Mouse (Mus musculus) embryonic facial prominence, embryonic 14.5 days (tissue): ENCODE results near the gene Synpr. TPM values are rescaled to one million over a fixed set of nuclear protein-coding genes. Genes with fewer than 3 reads are reported as not detected.

Experiments
- ATAC-seq: fragments of 200-750 bp; cut with Nextera tagmentation; 2 replicates; pipeline ENCODE4 v1.8.0; 2017; ENCODE audit warnings: low read depth, moderate number of reproducible peaks, moderate TSS enrichment
- DNase-seq: peaks from one replicate; pipeline ENCODE4 v3.0.0-alpha.2; 2015; ENCODE audit warnings: low spot score
- H3K27ac ChIP-seq: fragments of 300-500 bp; sonication (generic); replicated peaks from 2 replicates; pipeline ENCODE4 v1.5.1; 2014; ENCODE audit warnings: low read depth, mild to moderate bottlenecking, low read length, moderate library complexity
- H3K27me3 ChIP-seq: fragments of 300-500 bp; sonication (generic); replicated peaks from 2 replicates; pipeline ENCODE4 v1.6.1; 2014; ENCODE audit warnings: low read length; ENCODE audit not compliant: control insufficient read depth, insufficient read depth
- H3K36me3 ChIP-seq: fragments of 300-500 bp; sonication (generic); 2 replicates; pipeline ENCODE4 v1.6.1; 2014; ENCODE audit warnings: low read length, mixed read lengths; ENCODE audit not compliant: control insufficient read depth, insufficient read depth
- H3K4me1 ChIP-seq: fragments of 300-500 bp; sonication (generic); 2 replicates; pipeline ENCODE4 v1.6.1; 2014; ENCODE audit warnings: antibody characterized with exemption, low read length; ENCODE audit not compliant: control insufficient read depth, insufficient read depth
- H3K4me2 ChIP-seq: fragments of 300-500 bp; sonication (generic); 2 replicates; pipeline ENCODE4 v1.6.1; 2014; ENCODE audit warnings: low read depth, mild to moderate bottlenecking, low read length, moderate library complexity, mixed read lengths
- H3K4me3 ChIP-seq: fragments of 300-500 bp; sonication (generic); 2 replicates; pipeline ENCODE4 v1.5.1; 2014; ENCODE audit warnings: low read depth, mild to moderate bottlenecking, low read length
- H3K9ac ChIP-seq: fragments of 300-500 bp; sonication (generic); 2 replicates; pipeline ENCODE4 v1.6.1; 2014; ENCODE audit warnings: low read depth, mild to moderate bottlenecking, low read length, moderate library complexity, mixed read lengths
- H3K9me3 ChIP-seq: fragments of 300-500 bp; sonication (generic); 2 replicates; pipeline ENCODE4 v1.6.1; 2016; ENCODE audit warnings: low read length; ENCODE audit not compliant: control insufficient read depth
- WGBS: fragments of 180-500 bp; shearing (Covaris S2); extraction: QIAGEN DNeasy Blood & Tissue Kit; methylation state at CpG from one replicate; pipeline ENCODE4 v1.1.7; 2014; 5-methylcytosine and 5-hydroxymethylcytosine counted together
- polyA plus RNA-seq: library from polyadenylated mRNA; unstranded; fragments of >200 nt; fragmentation: Nextera tagmentation; extraction: Ambion mirVana; gene quantifications from 2 replicates; pipeline ENCODE4 v1.2.1, GENCODE M21; 2014

The Synpr gene
- polyA plus RNA-seq, 1 experiment from 2014 or later, result 5.8 TPM

GRCm38 (mm10) chr14:13361184-13361583 lies 76.6 kb downstream of the Synpr start:
- no peak overlapping the region for H3K9ac ChIP-seq
- ATAC-seq, result no peak
- no peaks in the 10 kb centered on the region for H3K36me3 ChIP-seq
- no peaks in the 10 kb centered on the region for H3K9me3 ChIP-seq
- DNase-seq, result no peak
- H3K4me3 ChIP-seq, result no peak overlapping the region
- H3K27ac ChIP-seq, result no peak overlapping the region
- no peaks in the 10 kb centered on the region for H3K4me1 ChIP-seq
- H3K27me3 ChIP-seq, result no peaks in the 10 kb centered on the region
- H3K4me2 ChIP-seq, result no peak overlapping the region

GRCm38 (mm10) chr14:13361642-13362041 lies 77.1 kb downstream of the Synpr start:
- no peak overlapping the region for H3K27ac ChIP-seq
- no peaks in the 10 kb centered on the region for H3K36me3 ChIP-seq
- WGBS, result 90% methylated on average over 3 of the region's 3 CpGs
- DNase-seq, result no peak
- no peak overlapping the region for H3K9ac ChIP-seq
- no peak overlapping the region for H3K4me3 ChIP-seq
- no peaks in the 10 kb centered on the region for H3K27me3 ChIP-seq
- ATAC-seq, result no peak
- no peak overlapping the region for H3K4me2 ChIP-seq
- H3K4me1 ChIP-seq, result no peaks in the 10 kb centered on the region
- H3K9me3 ChIP-seq, result no peaks in the 10 kb centered on the region

- DNase-seq (no peak), ATAC-seq (no peak)
- no peaks in the 10 kb centered on the region for H3K36me3 ChIP-seq
- no peak overlapping the region for H3K27ac ChIP-seq
- 78% methylated on average over 3 of the region's 3 CpGs for WGBS
- no peaks in the 10 kb centered on the region for H3K27me3 ChIP-seq
- no peak overlapping the region for H3K4me2 ChIP-seq
- no peak overlapping the region for H3K4me3 ChIP-seq
- no peak overlapping the region for H3K9ac ChIP-seq
- no peaks in the 10 kb centered on the region for H3K4me1 ChIP-seq
- no peaks in the 10 kb centered on the region for H3K9me3 ChIP-seq
These were observed 83.7 kb downstream of the Synpr start for GRCm38 (mm10) chr14:13368309-13368708.

- Histone ChIP-seq H3K27me3 (no peaks in the 10 kb centered on the region), H3K9ac (no peak overlapping the region), H3K27ac (no peak overlapping the region), H3K9me3 (no peaks in the 10 kb centered on the region), H3K36me3 (no peaks in the 10 kb centered on the region), H3K4me2 (no peak overlapping the region), H3K4me1 (no peaks in the 10 kb centered on the region), H3K4me3 (no peak overlapping the region)
- 74% methylated on average over 7 of the region's 7 CpGs for WGBS
- ATAC-seq (no peak), DNase-seq (no peak)
These were observed 104.5 kb downstream of the Synpr start for GRCm38 (mm10) chr14:13389081-13389480.

- no peak overlapping the region for H3K4me2 ChIP-seq
- no peak for ATAC-seq
- WGBS, result 79% methylated on average over 5 of the region's 5 CpGs
- H3K4me1 ChIP-seq, result no peaks in the 10 kb centered on the region
- no peak overlapping the region for H3K4me3 ChIP-seq
- no peak overlapping the region for H3K9ac ChIP-seq
- no peaks in the 10 kb centered on the region for H3K27me3 ChIP-seq
- no peak overlapping the region for H3K27ac ChIP-seq
- DNase-seq, result no peak
- no peaks in the 10 kb centered on the region for H3K9me3 ChIP-seq
- no peaks in the 10 kb centered on the region for H3K36me3 ChIP-seq
These were observed 105.4 kb downstream of the Synpr start for GRCm38 (mm10) chr14:13389954-13390353.

GRCm38 (mm10) chr14:13399226-13400020 lies 114.8 kb downstream of the Synpr start:
- no peak overlapping the region for H3K4me2 ChIP-seq
- H3K36me3 ChIP-seq, result no peaks in the 10 kb centered on the region
- H3K27me3 ChIP-seq, result no peaks in the 10 kb centered on the region
- H3K9me3 ChIP-seq, result no peaks in the 10 kb centered on the region
- peak; percentile 67; the same call in 1 of the 2 replicates for ATAC-seq
- 39% methylated on average over 6 of the region's 6 CpGs for WGBS
- H3K9ac ChIP-seq, result no peak overlapping the region
- DNase-seq, result no peak
- H3K27ac ChIP-seq, result no peak overlapping the region
- H3K4me3 ChIP-seq, result no peak overlapping the region
- H3K4me1 ChIP-seq, result no peaks in the 10 kb centered on the region

- WGBS, result 96% methylated on average over 1 of the region's 1 CpGs
- no peak for ATAC-seq
These were observed 127.1 kb downstream of the Synpr start for GRCm38 (mm10) chr14:13411636-13412035.

GRCm38 (mm10) chr14:13440723-13441122 lies 156.1 kb downstream of the Synpr start:
- no peaks in the 10 kb centered on the region for H3K4me1 ChIP-seq
- no peaks in the 10 kb centered on the region for H3K27me3 ChIP-seq
- H3K27ac ChIP-seq, result no peak overlapping the region
- WGBS, result 70% methylated on average over 5 of the region's 6 CpGs
- H3K4me3 ChIP-seq, result no peak overlapping the region
- no peaks in the 10 kb centered on the region for H3K36me3 ChIP-seq
- no peak overlapping the region for H3K9ac ChIP-seq
- ATAC-seq (no peak), DNase-seq (no peak)
- H3K9me3 ChIP-seq, result no peaks in the 10 kb centered on the region
- no peak overlapping the region for H3K4me2 ChIP-seq

More at GRCm38 (mm10) chr14:13411636-13412035, 127.1 kb downstream of the Synpr start:
- no peak overlapping the region for H3K4me3 ChIP-seq
- DNase-seq, result no peak
- no peaks in the 10 kb centered on the region for H3K4me1 ChIP-seq
- H3K36me3 ChIP-seq, result no peaks in the 10 kb centered on the region
- no peak overlapping the region for H3K27ac ChIP-seq
- H3K9me3 ChIP-seq, result no peaks in the 10 kb centered on the region
- H3K9ac ChIP-seq, result no peak overlapping the region
- H3K4me2 ChIP-seq, result no peak overlapping the region
- no peaks in the 10 kb centered on the region for H3K27me3 ChIP-seq

GRCm38 (mm10) chr14:13444908-13445307 lies 160.3 kb downstream of the Synpr start:
- ATAC-seq (peak; percentile 60; the same call in 1 of the 2 replicates), DNase-seq (no peak)
- no peaks in the 10 kb centered on the region for H3K36me3 ChIP-seq
- no peak overlapping the region for H3K9ac ChIP-seq
- H3K4me1 ChIP-seq, result no peaks in the 10 kb centered on the region
- 12% methylated on average over 2 of the region's 2 CpGs for WGBS
- H3K27ac ChIP-seq, result no peak overlapping the region
- no peak overlapping the region for H3K4me2 ChIP-seq
- no peak overlapping the region for H3K4me3 ChIP-seq
- no peaks in the 10 kb centered on the region for H3K9me3 ChIP-seq
- H3K27me3 ChIP-seq, result no peaks in the 10 kb centered on the region
